Mouse (Mus musculus) kidney, adult 2 months (tissue): ENCODE data around the gene Aifm1.
A peak's percentile ranks its signal among the peaks of the same experiment; 100 is the strongest.

Source experiments
- CTCF ChIP-seq: fragments of 200-500 bp; conservative IDR thresholded peaks from 2 replicates; pipeline ENCODE4 v1.5.1; 2011; ENCODE audit warnings: low read depth, mild to moderate bottlenecking, control low read depth, low read length, moderate library complexity, mixed read lengths; ENCODE audit not compliant: insufficient read depth, insufficient read length
- POLR2A ChIP-seq: fragments of 200-500 bp; IDR thresholded peaks from one replicate; pipeline ENCODE4 v1.6.1; 2011; ENCODE audit warnings: low read depth, low read length, control low read depth

- TF ChIP-seq CTCF: peak; percentile 79
- TF ChIP-seq POLR2A: no peak
These were observed 18.8 kb upstream of the Aifm1 start for GRCm38 (mm10) chrX:48532175-48532574.
